Mouse (Mus musculus) embryonic facial prominence, embryonic 13.5 days (tissue): ENCODE data around the gene Cant1. TPM values are rescaled to one million over a fixed set of nuclear protein-coding genes. Genes with fewer than 3 reads are reported as not detected.

Experiments
- ATAC-seq: fragments of 200-750 bp; cut with Nextera tagmentation; 2 replicates; pipeline ENCODE4 v1.8.0; 2017; ENCODE audit warnings: low read depth; ENCODE audit not compliant: insufficient number of reproducible peaks, insufficient read depth, low FRiP score, low TSS enrichment
- H3K27ac ChIP-seq: fragments of 300-500 bp; sonication (generic); 2 replicates; pipeline ENCODE4 v1.5.1; 2015; ENCODE audit warnings: moderate library complexity, mild to moderate bottlenecking, inconsistent platforms
- H3K27me3 ChIP-seq: fragments of 300-500 bp; sonication (generic); 2 replicates; pipeline ENCODE4 v1.6.1; 2015; ENCODE audit warnings: mild to moderate bottlenecking, inconsistent platforms
- H3K36me3 ChIP-seq: fragments of 300-500 bp; sonication (generic); 2 replicates; pipeline ENCODE4 v1.6.1; 2015; ENCODE audit warnings: mild to moderate bottlenecking, inconsistent platforms
- H3K4me1 ChIP-seq: fragments of 300-500 bp; sonication (generic); 2 replicates; pipeline ENCODE4 v1.6.1; 2015; ENCODE audit warnings: inconsistent platforms
- H3K4me2 ChIP-seq: fragments of 300-500 bp; sonication (generic); 2 replicates; pipeline ENCODE4 v1.6.1; 2015; ENCODE audit warnings: moderate library complexity, mild to moderate bottlenecking, inconsistent platforms
- H3K4me3 ChIP-seq: fragments of 300-500 bp; sonication (generic); 2 replicates; pipeline ENCODE4 v1.5.1; 2015; ENCODE audit warnings: mild to moderate bottlenecking, inconsistent platforms
- H3K9ac ChIP-seq: fragments of 300-500 bp; sonication (generic); 2 replicates; pipeline ENCODE4 v1.6.1; 2015; ENCODE audit warnings: mild to moderate bottlenecking, inconsistent platforms
- H3K9me3 ChIP-seq: fragments of 300-500 bp; sonication (generic); 2 replicates; pipeline ENCODE4 v1.6.1; 2016; ENCODE audit warnings: inconsistent platforms
- WGBS: fragments of 180-500 bp; shearing (Covaris S2); methylation state at CpG from one replicate; pipeline ENCODE4 v1.1.7; 2015; ENCODE audit warnings: mixed read lengths; 5-methylcytosine and 5-hydroxymethylcytosine counted together
- polyA plus RNA-seq: library from polyadenylated mRNA; unstranded; fragments of >200 nt; fragmentation: Nextera tagmentation; extraction: Ambion mirVana; gene quantifications from 2 replicates; pipeline ENCODE4 v1.2.1, GENCODE M21; 2015

Gene Cant1
- polyA plus RNA-seq = 28.9 and 30.7 TPM in 2 replicates

DNA sequence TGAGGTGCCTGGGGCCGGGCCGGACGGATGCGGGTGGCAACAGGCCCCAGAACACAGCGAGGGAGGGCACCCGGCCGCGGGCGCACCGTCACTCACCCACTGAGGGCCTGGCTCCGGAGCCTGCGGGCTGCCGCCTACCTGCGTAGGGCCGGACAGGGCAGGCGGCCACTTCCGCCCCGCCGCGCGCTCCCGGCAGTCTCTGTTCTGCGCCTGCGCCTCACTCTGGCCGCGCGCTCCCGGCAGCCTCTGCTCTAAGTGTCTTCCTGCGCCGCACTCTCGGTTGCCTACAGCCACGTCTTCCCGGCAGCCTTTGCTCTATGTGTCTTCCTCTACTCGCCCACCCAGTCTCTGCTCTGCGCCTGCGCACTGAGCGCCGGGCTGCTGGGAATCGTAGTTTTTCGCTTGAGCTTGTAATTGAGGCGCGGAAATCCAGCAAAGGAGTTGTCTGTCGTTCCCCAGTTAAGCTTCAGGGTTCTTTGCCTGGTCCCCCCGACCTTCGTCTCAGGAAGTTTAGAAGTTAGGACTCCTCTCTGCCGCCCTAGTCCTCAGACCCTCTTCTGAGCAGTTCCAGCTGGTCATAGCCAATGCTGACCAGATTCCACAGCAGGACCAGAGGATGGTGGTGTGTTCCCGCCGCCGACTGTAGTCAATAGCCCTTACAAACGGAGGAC lies at the start of gene Cant1:
Gene Cant1 (minus strand): TSS at position 253 of the 671 bp plus-strand sequence.
- peak; percentile 89 for ATAC-seq
- Histone ChIP-seq H3K36me3 (peaks cover 35% of the 10 kb centered on the region), H3K27me3 (no peaks in the 10 kb centered on the region), H3K9ac (peak within 1 kb of the TSS; percentile 98), H3K9me3 (no peaks in the 10 kb centered on the region), H3K4me1 (peaks cover 38% of the 10 kb centered on the region), H3K27ac (peak within 1 kb of the TSS; percentile 80), H3K4me3 (peak within 1 kb of the TSS; percentile 94), H3K4me2 (peak within 1 kb of the TSS; percentile 85)
- under 1% methylated on average over 45 of the region's 50 CpGs for WGBS

DNA sequence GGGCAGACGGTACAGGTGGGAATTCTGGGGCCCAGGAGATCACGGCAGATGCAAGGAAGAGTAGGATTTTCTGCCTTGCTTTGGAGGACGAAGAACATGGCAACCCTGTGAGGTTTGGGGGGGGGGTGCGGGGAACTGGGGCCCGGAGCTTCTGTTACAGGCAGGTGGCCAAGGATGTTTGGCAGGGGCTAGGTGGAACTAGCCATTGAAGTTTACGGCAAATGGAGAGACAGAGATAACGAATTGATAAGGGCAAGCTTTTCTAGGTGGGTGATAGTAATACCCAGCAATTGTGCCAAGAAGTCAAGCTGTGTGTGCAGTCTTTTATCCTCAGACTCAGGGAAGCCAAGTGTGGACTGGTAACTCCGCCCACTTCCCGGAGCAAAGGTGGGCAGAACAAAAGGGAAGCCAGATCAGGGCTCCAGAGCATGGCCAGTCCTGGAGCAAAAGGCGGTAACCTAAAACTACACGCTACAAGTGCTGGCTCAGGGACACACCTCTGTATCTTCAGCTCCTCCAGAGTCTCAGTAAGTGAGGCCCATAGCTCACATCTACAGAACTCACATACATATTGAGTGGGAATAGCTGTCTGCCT lies 48.7 kb upstream of the Cant1 start:
- 60% methylated on average over 11 of the region's 11 CpGs for WGBS
- H3K9me3 ChIP-seq = no peaks in the 10 kb centered on the region

GRCm38 (mm10) chr11:118460280-118460679 lies 41.4 kb upstream of the Cant1 start:
- H3K9me3 ChIP-seq = no peaks in the 10 kb centered on the region
- no peaks in the 10 kb centered on the region for H3K36me3 ChIP-seq
- H3K4me2 ChIP-seq = no peak overlapping the region
- no peak overlapping the region for H3K4me3 ChIP-seq
- H3K27ac ChIP-seq = no peak overlapping the region
- H3K27me3 ChIP-seq = no peaks in the 10 kb centered on the region
- no peak for ATAC-seq
- peaks cover 15% of the 10 kb centered on the region for H3K4me1 ChIP-seq
- WGBS = 55% methylated on average over 6 of the region's 6 CpGs
- H3K9ac ChIP-seq = no peak overlapping the region

More for the DNA sequence above, 48.7 kb upstream of the Cant1 start:
- Histone ChIP-seq H3K4me1 (peaks cover 26% of the 10 kb centered on the region), H3K27me3 (no peaks in the 10 kb centered on the region), H3K4me2 (no peak overlapping the region), H3K9ac (no peak overlapping the region), H3K4me3 (no peak overlapping the region), H3K27ac (no peak overlapping the region), H3K36me3 (no peaks in the 10 kb centered on the region)
- ATAC-seq = no peak

DNA sequence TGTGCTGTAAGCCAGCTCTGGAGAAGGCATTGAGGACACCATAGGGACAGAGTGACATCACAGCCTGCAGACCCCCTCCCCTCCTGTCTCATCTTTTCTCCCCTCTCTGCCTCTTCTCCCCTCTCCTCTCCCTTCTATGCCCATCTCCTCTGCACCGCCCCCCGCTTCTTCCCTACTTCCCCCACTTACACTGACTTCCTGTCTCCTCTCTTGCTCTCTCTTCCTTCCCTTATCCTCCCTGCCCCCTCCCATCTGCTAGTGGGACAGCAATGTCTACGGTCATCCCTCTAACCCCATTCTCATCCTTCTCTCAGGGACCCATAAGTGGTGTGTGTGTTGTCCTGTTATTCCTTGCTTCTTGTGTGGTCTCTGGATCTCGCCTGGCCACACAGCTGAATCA lies 40.6 kb upstream of the Cant1 start:
- ATAC-seq = 0 out of 2 replicates have a peak, but pooled peaks have one; percentile 32
- Histone ChIP-seq H3K9me3 (no peaks in the 10 kb centered on the region), H3K4me1 (peaks cover 10% of the 10 kb centered on the region), H3K4me3 (no peak overlapping the region), H3K36me3 (no peaks in the 10 kb centered on the region), H3K4me2 (no peak overlapping the region), H3K9ac (no peak overlapping the region), H3K27me3 (no peaks in the 10 kb centered on the region), H3K27ac (no peak overlapping the region)
- WGBS = 66% methylated on average over 4 of the region's 4 CpGs

DNA sequence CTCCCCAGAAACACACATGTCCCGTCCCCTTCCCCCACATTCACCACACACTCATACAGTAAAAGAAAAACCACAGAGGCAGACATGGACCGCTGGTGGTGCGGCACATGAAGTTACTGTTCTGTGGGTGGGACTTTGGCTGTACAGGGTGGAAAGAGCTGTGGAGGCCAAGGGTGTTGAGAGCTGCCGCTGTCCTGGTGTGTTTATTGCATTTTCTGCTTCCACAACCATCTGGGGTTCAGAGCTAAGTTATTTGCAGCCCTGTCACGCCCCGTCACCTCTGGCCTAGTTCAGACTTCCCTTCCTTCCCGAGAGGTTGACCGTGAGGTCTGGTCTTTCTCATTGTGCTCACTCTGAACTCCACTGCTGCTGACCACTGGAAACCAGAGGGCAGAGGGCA lies 40.2 kb upstream of the Cant1 start:
- Histone ChIP-seq H3K9ac (no peak overlapping the region), H3K4me1 (peaks cover 7% of the 10 kb centered on the region; the same call in 1 of the 2 replicates), H3K36me3 (no peaks in the 10 kb centered on the region), H3K9me3 (no peaks in the 10 kb centered on the region), H3K27ac (no peak overlapping the region), H3K4me3 (no peak overlapping the region), H3K27me3 (no peaks in the 10 kb centered on the region), H3K4me2 (no peak overlapping the region)
- no peak for ATAC-seq
- 45% methylated on average over 8 of the region's 8 CpGs for WGBS

DNA sequence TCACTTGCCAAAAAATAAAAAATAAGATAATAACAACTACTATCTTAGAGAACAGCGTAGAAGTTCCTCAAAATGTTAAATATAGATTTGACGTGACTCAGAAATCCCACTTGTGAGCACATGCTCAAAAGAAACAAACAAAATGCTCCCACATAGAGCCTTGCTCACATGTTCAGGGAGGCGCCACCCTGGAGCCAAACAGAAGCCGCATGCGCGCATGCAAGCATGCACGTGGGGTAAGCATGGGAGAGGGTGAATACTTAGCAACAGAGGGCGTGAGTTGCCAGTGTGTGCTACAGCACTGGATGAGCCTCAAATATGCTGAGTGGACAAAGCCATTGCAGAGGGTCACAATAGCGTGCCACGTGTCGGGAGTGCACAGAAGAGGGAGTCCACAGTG lies 38.1 kb upstream of the Cant1 start:
- Histone ChIP-seq H3K9me3 (no peaks in the 10 kb centered on the region), H3K4me3 (no peak overlapping the region), H3K4me2 (no peak overlapping the region), H3K27me3 (no peaks in the 10 kb centered on the region), H3K27ac (no peak overlapping the region), H3K36me3 (no peaks in the 10 kb centered on the region), H3K4me1 (peaks cover 7% of the 10 kb centered on the region; the same call in 1 of the 2 replicates), H3K9ac (no peak overlapping the region)
- ATAC-seq = no peak
- WGBS = 74% methylated on average over 11 of the region's 11 CpGs

GRCm38 (mm10) chr11:118455788-118456187 lies 36.9 kb upstream of the Cant1 start:
- no peak overlapping the region for H3K4me2 ChIP-seq
- H3K27me3 ChIP-seq = no peaks in the 10 kb centered on the region
- WGBS = 86% methylated on average over 6 of the region's 6 CpGs
- 0 out of 2 replicates have a peak, but pooled peaks cover 5% of the 10 kb centered on the region for H3K36me3 ChIP-seq
- H3K4me3 ChIP-seq = no peak overlapping the region
- peaks cover 7% of the 10 kb centered on the region; the same call in 1 of the 2 replicates for H3K4me1 ChIP-seq
- ATAC-seq = no peak
- H3K27ac ChIP-seq = no peak overlapping the region
- H3K9ac ChIP-seq = no peak overlapping the region
- no peaks in the 10 kb centered on the region for H3K9me3 ChIP-seq

DNA sequence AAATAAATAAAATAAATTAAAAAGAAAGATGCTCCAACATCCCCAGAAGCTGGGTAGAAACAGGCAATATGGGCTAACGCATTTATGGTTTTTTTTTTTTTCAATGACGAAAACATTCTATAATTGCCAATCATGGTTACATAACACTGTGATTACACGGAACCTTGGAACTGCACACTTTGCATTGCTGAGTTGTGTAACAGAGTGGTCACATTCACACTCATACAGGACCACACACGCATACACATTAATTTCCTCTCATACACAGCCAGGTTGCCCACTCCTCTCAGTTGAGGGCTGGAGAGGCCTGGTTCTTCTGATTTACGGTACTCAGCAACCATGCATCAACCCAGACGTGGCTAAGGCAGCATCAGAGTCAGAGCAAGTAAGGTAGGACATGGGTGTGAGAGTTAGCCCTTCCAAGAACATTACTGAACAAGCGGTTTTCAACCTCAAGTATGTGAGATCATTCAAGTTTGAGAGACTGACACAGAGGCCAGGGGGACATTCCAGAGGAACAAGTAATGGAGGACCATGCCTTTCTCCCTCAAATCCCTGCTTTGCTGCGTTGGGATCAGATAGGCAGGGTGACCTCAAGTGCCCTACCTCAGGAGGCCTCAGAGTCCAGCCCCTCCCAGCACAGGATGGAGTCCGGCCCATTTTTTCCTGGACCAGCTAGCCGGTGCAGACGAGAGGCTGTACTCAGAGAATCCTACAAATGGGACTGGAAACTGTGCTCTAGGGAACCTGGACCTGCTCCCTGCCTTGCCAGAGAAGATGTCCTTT lies 35.2 kb upstream of the Cant1 start:
- 70% methylated on average over 11 of the region's 11 CpGs for WGBS
- Histone ChIP-seq H3K27me3 (no peaks in the 10 kb centered on the region), H3K27ac (no peak overlapping the region), H3K4me3 (no peak overlapping the region), H3K4me1 (peaks cover 3% of the 10 kb centered on the region; the same call in 1 of the 2 replicates), H3K4me2 (no peak overlapping the region), H3K9me3 (no peaks in the 10 kb centered on the region), H3K36me3 (peaks cover 5% of the 10 kb centered on the region; the same call in 1 of the 2 replicates), H3K9ac (no peak overlapping the region)
- ATAC-seq = no peak

DNA sequence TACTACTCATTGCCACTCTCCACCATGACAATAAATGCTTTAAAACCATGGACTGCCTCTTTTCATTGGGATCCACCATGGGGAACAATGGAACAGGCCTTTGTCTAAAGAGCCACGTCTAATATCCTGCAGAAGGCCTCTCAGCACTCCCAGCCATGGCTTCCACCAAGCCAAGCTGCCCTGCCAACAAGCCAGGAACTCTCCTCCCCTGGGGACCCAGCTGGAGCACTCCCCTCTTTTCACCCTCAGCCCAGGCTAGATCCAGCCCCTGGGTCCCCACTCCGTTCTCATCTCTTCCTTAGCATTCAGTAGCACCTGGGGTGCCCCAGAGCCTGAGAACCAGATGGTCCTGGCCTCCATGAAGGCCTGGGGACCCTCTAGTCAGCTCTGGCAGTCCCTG lies 34.1 kb upstream of the Cant1 start:
- Histone ChIP-seq H3K9me3 (no peaks in the 10 kb centered on the region), H3K4me1 (peaks cover under 1% of the 10 kb centered on the region; the same call in 1 of the 2 replicates), H3K27ac (no peak overlapping the region), H3K4me2 (no peak overlapping the region), H3K4me3 (no peak overlapping the region), H3K27me3 (no peaks in the 10 kb centered on the region), H3K9ac (no peak overlapping the region), H3K36me3 (peaks cover 16% of the 10 kb centered on the region)
- 72% methylated on average over 2 of the region's 2 CpGs for WGBS
- ATAC-seq = no peak

- Histone ChIP-seq H3K4me3 (no peak overlapping the region), H3K4me1 (peaks cover 13% of the 10 kb centered on the region), H3K27ac (no peak overlapping the region), H3K9me3 (no peaks in the 10 kb centered on the region), H3K27me3 (no peaks in the 10 kb centered on the region), H3K4me2 (no peak overlapping the region), H3K9ac (no peak overlapping the region), H3K36me3 (peaks cover 20% of the 10 kb centered on the region)
- ATAC-seq = no peak
- 82% methylated on average over 6 of the region's 6 CpGs for WGBS
Measured at GRCm38 (mm10) chr11:118451211-118451610, 32.3 kb upstream of the Cant1 start.

GRCm38 (mm10) chr11:118448385-118448784 lies 29.5 kb upstream of the Cant1 start:
- Histone ChIP-seq H3K9ac (no peak overlapping the region), H3K27ac (no peak overlapping the region), H3K4me3 (no peak overlapping the region), H3K4me1 (peaks cover 21% of the 10 kb centered on the region), H3K27me3 (no peaks in the 10 kb centered on the region), H3K36me3 (peaks cover 20% of the 10 kb centered on the region), H3K9me3 (no peaks in the 10 kb centered on the region), H3K4me2 (no peak overlapping the region)
- ATAC-seq = no peak
- 87% methylated on average over 8 of the region's 8 CpGs for WGBS
